Mouse (Mus musculus): Measurements from ENCODE around the gene Wdr37.

DNA sequence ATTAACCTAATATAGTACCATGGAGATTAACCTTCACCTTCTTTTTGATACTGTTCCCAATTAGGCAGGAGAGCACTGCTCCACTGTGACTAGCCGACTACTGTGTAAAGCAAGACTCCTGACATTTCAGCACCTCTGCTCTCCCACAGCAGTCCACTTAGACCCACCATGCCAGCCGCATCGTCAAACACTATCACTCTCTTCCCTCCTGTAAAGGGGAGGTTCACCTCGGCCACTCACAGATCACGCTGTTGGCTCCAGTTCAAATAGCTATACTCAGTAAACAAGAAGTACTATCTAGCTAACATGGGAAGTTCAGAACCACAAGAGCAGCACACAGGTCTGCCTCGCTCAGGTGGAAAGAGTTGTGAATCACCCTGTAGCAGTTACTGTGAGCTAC lies 13.3 kb downstream of the Wdr37 start:
- TF ChIP-seq CTCF (IDR thresholded peaks at IDR 0.05; ENCODE audit: low read depth) (no peak), EP300 (IDR thresholded peaks at IDR 0.05; ENCODE audit: low read depth) (no peak)

All from liver, embryonic 14.5 days (tissue).